Mouse (Mus musculus) forebrain, embryonic 15.5 days (tissue): Measurements from ENCODE around the gene Auts2. TPM values are rescaled to one million over a fixed set of nuclear protein-coding genes. Genes with fewer than 3 reads are reported as not detected.

Experiments used
- ATAC-seq: fragments of 200-750 bp; cut with Nextera tagmentation; replicated peaks from 2 replicates; pipeline ENCODE4 v1.8.0; 2017; ENCODE audit warnings: mild to moderate bottlenecking, moderate TSS enrichment, moderate library complexity
- H3K27ac ChIP-seq: fragments of 300-500 bp; sonication (generic); replicated peaks from 2 replicates; pipeline ENCODE4 v1.5.1; 2015; ENCODE audit warnings: mild to moderate bottlenecking, inconsistent platforms
- H3K27me3 ChIP-seq: fragments of 300-500 bp; sonication (generic); 2 replicates; pipeline ENCODE4 v1.6.1; 2015; ENCODE audit warnings: inconsistent platforms
- H3K36me3 ChIP-seq: fragments of 300-500 bp; sonication (generic); 2 replicates; pipeline ENCODE4 v1.6.1; 2015; ENCODE audit warnings: mild to moderate bottlenecking, inconsistent platforms
- H3K4me1 ChIP-seq: fragments of 300-500 bp; sonication (generic); 2 replicates; pipeline ENCODE4 v1.6.1; 2015; ENCODE audit warnings: inconsistent platforms
- H3K4me2 ChIP-seq: fragments of 300-500 bp; sonication (generic); replicated peaks from 2 replicates; pipeline ENCODE4 v1.6.1; 2015; ENCODE audit warnings: mild to moderate bottlenecking, inconsistent platforms
- H3K4me3 ChIP-seq: fragments of 300-500 bp; sonication (generic); 2 replicates; pipeline ENCODE4 v1.5.1; 2015; ENCODE audit warnings: mild to moderate bottlenecking, inconsistent platforms
- H3K9ac ChIP-seq: fragments of 300-500 bp; sonication (generic); replicated peaks from 2 replicates; pipeline ENCODE4 v1.6.1; 2015; ENCODE audit warnings: mild to moderate bottlenecking, inconsistent platforms
- H3K9me3 ChIP-seq: fragments of 300-500 bp; sonication (generic); 2 replicates; pipeline ENCODE4 v1.6.1; 2016; ENCODE audit warnings: inconsistent platforms
- WGBS: fragments of 180-500 bp; shearing (Covaris S2); methylation state at CpG from one replicate; pipeline ENCODE4 v1.1.7; 2015; ENCODE audit warnings: mixed read lengths; 5-methylcytosine and 5-hydroxymethylcytosine counted together
- polyA plus RNA-seq: library from polyadenylated mRNA; unstranded; fragments of >200 nt; fragmentation: Nextera tagmentation; extraction: Ambion mirVana; gene quantifications from 2 replicates; pipeline ENCODE4 v1.2.1, GENCODE M21; 2015

The Auts2 gene
- polyA plus RNA-seq, 1 experiment from 2014 or later = 94.3 TPM

DNA sequence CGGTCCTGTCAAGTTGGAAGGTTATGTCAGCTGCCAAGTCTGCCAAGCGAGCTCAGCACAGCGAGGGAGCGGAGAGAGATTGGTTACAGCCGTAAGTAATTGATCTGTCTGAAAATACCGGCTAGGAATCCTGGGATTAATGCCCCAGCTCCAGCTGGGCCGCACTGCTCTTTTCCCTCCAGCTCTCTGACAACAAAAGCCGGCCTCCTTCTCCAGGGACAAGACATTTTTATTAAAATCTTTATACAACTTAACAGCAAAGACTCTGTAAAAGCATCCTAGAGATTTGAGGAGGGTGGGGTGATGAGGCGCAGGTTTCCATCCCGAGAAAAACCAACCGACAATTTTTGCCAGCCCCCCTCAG is 468.8 kb downstream of the Auts2 start:
- ATAC-seq = peak; percentile 72
- 0% methylated on average over 11 of the region's 11 CpGs for WGBS
- Histone ChIP-seq H3K27ac (peak overlapping the region; percentile 88), H3K4me2 (peak overlapping the region; percentile 41), H3K4me3 (peak overlapping the region; percentile 13; the same call in 1 of the 2 replicates), H3K27me3 (no peaks in the 10 kb centered on the region), H3K36me3 (no peaks in the 10 kb centered on the region), H3K9me3 (no peaks in the 10 kb centered on the region), H3K9ac (no peak overlapping the region), H3K4me1 (peaks cover 46% of the 10 kb centered on the region)

- Histone ChIP-seq H3K36me3 (no peaks in the 10 kb centered on the region), H3K4me2 (peak overlapping the region; percentile 41), H3K9me3 (no peaks in the 10 kb centered on the region), H3K27me3 (no peaks in the 10 kb centered on the region), H3K9ac (no peak overlapping the region), H3K27ac (peak overlapping the region; percentile 88), H3K4me3 (no peak overlapping the region), H3K4me1 (peaks cover 46% of the 10 kb centered on the region)
- no peak for ATAC-seq
- WGBS = 19% methylated on average over 10 of the region's 10 CpGs
Observed at GRCm38 (mm10) chr5:132073677-132074359, 469.3 kb downstream of the Auts2 start.

- H3K36me3 ChIP-seq = no peaks in the 10 kb centered on the region
- ATAC-seq = no peak
- H3K4me3 ChIP-seq = no peak overlapping the region
- H3K27me3 ChIP-seq = no peaks in the 10 kb centered on the region
- no peaks in the 10 kb centered on the region for H3K9me3 ChIP-seq
- peaks cover 53% of the 10 kb centered on the region for H3K4me1 ChIP-seq
- H3K9ac ChIP-seq = no peak overlapping the region
- no peak overlapping the region for H3K4me2 ChIP-seq
- H3K27ac ChIP-seq = peak overlapping the region; percentile 88; the same call in 1 of the 2 replicates
- 9% methylated on average over 4 of the region's 4 CpGs for WGBS
Observed at GRCm38 (mm10) chr5:132072356-132072755, 470.8 kb downstream of the Auts2 start.

DNA sequence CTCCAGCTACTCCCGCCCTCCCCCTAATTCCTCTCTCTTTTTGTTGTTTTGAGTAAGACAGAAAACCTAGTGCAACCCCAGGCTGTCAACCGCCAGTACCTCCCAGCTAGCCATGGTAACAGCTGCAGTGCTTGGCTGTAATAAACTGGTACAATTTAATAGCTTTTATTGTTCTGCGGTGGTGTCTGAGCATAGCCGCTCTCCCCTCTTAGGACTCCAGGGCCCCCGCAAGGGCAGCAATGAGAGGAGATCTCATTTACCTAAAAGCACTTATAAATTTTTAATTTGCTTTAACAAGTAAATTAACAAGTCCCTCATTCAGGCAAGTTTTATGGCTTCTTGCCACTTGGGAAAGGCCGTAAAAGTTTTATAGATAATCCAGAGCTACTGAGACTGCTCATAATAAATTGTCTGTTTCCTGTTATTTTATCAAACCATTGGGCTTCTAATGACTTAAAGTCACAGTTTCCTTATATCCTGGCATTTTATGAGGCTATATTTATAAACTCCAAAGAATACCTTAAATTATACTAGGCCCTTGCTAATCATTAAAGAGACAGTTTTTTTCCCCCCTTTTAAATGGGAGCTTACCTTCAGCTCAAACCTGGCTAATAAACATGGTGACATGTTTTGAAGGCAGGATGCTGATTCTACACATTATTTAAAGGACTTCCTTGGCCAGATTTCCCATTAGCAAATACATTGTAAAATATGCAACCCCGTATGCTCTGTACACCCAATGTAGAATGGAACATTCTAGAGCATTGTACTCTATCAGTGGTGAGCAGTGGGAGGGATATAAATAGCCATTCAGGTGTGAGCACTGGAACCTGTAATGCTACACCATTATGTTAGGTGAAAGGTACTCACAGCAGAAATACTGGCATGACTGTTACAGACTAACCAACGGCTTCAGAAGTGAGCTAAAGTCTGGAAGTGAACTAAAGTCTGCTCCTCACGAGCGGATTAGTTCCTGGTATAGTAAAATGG is 475.1 kb downstream of the Auts2 start:
- H3K4me2 ChIP-seq = no peak overlapping the region
- H3K9ac ChIP-seq = no peak overlapping the region
- peaks cover 33% of the 10 kb centered on the region for H3K4me1 ChIP-seq
- H3K4me3 ChIP-seq = no peak overlapping the region
- H3K27me3 ChIP-seq = no peaks in the 10 kb centered on the region
- WGBS = 50% methylated on average over 10 of the region's 10 CpGs
- ATAC-seq = no peak
- H3K9me3 ChIP-seq = no peaks in the 10 kb centered on the region
- H3K27ac ChIP-seq = no peak overlapping the region
- no peaks in the 10 kb centered on the region for H3K36me3 ChIP-seq

GRCm38 (mm10) chr5:132060116-132060515 is 483.0 kb downstream of the Auts2 start:
- Histone ChIP-seq H3K4me3 (no peak overlapping the region), H3K4me2 (no peak overlapping the region), H3K27ac (no peak overlapping the region), H3K4me1 (peaks cover 10% of the 10 kb centered on the region), H3K27me3 (no peaks in the 10 kb centered on the region), H3K36me3 (no peaks in the 10 kb centered on the region), H3K9me3 (no peaks in the 10 kb centered on the region), H3K9ac (no peak overlapping the region)
- ATAC-seq = no peak
- 93% methylated on average over 6 of the region's 6 CpGs for WGBS

- Histone ChIP-seq H3K4me1 (peaks cover 7% of the 10 kb centered on the region), H3K4me3 (no peak overlapping the region), H3K9me3 (no peaks in the 10 kb centered on the region), H3K4me2 (no peak overlapping the region), H3K36me3 (0 out of 2 replicates have a peak, but pooled peaks cover 5% of the 10 kb centered on the region), H3K9ac (no peak overlapping the region), H3K27me3 (no peaks in the 10 kb centered on the region), H3K27ac (no peak overlapping the region)
- 78% methylated on average over 13 of the region's 13 CpGs for WGBS
- no peak for ATAC-seq
Observed at GRCm38 (mm10) chr5:132052637-132053036, 490.5 kb downstream of the Auts2 start.

DNA sequence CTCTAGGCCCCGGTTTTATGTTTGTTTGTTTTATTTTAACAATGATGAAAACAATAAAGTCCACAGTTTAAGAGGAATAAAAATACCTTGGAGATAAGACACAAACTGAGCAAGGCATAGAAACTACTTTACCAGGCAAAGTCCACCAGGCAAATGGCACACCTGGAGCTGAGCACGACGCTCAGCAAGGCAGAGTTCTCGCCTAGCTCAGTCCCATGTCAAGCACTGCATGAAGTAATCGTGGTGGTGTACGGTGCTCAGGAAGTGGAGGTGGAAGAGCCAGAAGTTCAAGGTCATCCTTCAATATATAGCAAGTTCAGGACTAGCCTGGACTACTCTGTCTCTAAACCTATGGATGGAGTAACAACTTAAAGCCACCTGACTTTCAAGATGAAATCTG is 503.6 kb downstream of the Auts2 start:
- no peak for ATAC-seq
- H3K9ac ChIP-seq = no peak overlapping the region
- H3K9me3 ChIP-seq = no peaks in the 10 kb centered on the region
- H3K27ac ChIP-seq = no peak overlapping the region
- no peak overlapping the region for H3K4me3 ChIP-seq
- WGBS = 98% methylated on average over 6 of the region's 6 CpGs
- no peaks in the 10 kb centered on the region for H3K4me1 ChIP-seq
- no peaks in the 10 kb centered on the region for H3K36me3 ChIP-seq
- no peaks in the 10 kb centered on the region for H3K27me3 ChIP-seq
- no peak overlapping the region for H3K4me2 ChIP-seq

DNA sequence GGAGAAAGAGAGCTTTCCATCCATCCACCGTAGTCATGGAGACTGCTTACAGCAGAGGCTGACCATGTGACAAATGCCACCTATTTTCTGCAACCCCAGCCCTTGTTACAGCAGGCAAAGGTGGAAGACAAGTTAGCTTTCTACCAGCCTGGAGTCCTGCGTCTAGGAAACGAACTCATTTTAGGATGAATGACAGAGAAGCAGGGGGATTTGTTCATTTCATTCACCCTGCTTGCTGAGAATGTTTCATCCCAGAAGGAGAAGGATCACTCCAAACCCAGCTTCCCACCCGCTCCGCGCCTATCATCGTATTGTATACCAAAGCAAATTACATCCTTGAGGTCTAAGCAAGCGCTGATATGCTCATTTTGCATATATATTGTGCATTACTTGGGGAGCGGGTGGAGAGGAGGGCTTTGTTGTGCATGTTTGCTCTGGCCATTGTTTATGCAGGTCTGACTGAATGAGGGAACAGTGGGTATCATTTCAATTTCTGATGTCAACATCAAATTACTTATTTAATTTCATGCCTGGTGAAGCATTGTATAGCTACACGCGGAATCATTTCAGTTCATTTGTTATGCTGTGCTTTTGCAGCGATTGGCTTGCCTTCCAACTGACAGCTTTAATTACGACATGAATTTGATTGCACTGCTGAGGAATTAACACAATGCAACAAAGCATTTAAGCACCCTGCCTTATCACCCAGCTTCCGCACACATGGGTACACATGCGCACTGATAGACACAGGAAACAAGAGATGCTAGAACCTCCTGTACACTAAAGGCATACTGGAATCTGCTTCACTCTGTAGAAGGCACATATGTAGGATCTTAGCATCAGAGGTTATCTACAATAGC is 509.4 kb downstream of the Auts2 start:
- Histone ChIP-seq H3K9me3 (no peaks in the 10 kb centered on the region), H3K4me3 (0 out of 2 replicates have a peak overlapping the region, but pooled peaks have one; percentile 0), H3K4me1 (peaks cover 48% of the 10 kb centered on the region), H3K36me3 (no peaks in the 10 kb centered on the region), H3K27me3 (no peaks in the 10 kb centered on the region), H3K4me2 (peak overlapping the region; percentile 24), H3K9ac (no peak overlapping the region), H3K27ac (peak overlapping the region; percentile 65)
- WGBS = 24% methylated on average over 15 of the region's 15 CpGs
- ATAC-seq = peak; percentile 68

GRCm38 (mm10) chr5:132030941-132031531 is 512.1 kb downstream of the Auts2 start:
- WGBS = 24% methylated on average over 15 of the region's 15 CpGs

GRCm38 (mm10) chr5:132029638-132030037 is 513.5 kb downstream of the Auts2 start:
- WGBS = 51% methylated on average over 11 of the region's 11 CpGs
- peak overlapping the region; percentile 71 for H3K27ac ChIP-seq
- peaks cover 54% of the 10 kb centered on the region for H3K4me1 ChIP-seq
- no peak overlapping the region for H3K9ac ChIP-seq
- no peak overlapping the region for H3K4me2 ChIP-seq
- no peaks in the 10 kb centered on the region for H3K27me3 ChIP-seq
- no peaks in the 10 kb centered on the region for H3K36me3 ChIP-seq
- H3K9me3 ChIP-seq = no peaks in the 10 kb centered on the region
- ATAC-seq = peak; percentile 73
- H3K4me3 ChIP-seq = no peak overlapping the region

More at GRCm38 (mm10) chr5:132030941-132031531, 512.1 kb downstream of the Auts2 start:
- H3K27ac ChIP-seq = peak overlapping the region; percentile 71
- no peak overlapping the region for H3K4me2 ChIP-seq
- no peak overlapping the region for H3K9ac ChIP-seq
- H3K4me3 ChIP-seq = no peak overlapping the region
- H3K27me3 ChIP-seq = no peaks in the 10 kb centered on the region
- H3K36me3 ChIP-seq = no peaks in the 10 kb centered on the region
- H3K4me1 ChIP-seq = peaks cover 54% of the 10 kb centered on the region
- ATAC-seq = no peak
- H3K9me3 ChIP-seq = no peaks in the 10 kb centered on the region

DNA sequence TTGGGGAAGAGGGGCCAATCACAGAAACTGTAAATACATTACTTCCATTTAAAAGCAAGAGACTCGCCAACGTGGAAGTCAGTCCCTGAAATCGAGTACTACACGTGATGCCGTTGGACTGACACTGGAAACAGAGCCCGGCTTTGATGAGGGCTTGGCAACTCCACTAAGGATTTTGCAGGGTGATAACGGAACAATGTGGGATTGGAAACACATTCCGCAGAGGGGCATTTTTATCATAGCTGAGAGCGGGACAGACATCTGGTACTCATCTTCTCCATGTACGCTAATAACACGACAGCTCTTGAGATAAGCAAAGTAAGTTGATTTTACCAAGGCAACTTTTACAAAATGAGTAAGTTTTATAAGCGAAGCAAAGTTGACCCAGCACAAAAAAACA is 514.1 kb downstream of the Auts2 start:
- Histone ChIP-seq H3K9me3 (no peaks in the 10 kb centered on the region), H3K27ac (peak overlapping the region; percentile 20; the same call in 1 of the 2 replicates), H3K36me3 (no peaks in the 10 kb centered on the region), H3K4me2 (no peak overlapping the region), H3K9ac (no peak overlapping the region), H3K4me1 (peaks cover 49% of the 10 kb centered on the region), H3K27me3 (no peaks in the 10 kb centered on the region), H3K4me3 (no peak overlapping the region)
- no peak for ATAC-seq
- 61% methylated on average over 12 of the region's 12 CpGs for WGBS
